Mouse (Mus musculus): ENCODE measurements around the gene Gm27027.

GRCm38 (mm10) chr2:93944855-93945254 is 51.3 kb downstream of the Gm27027 start:
- TF ChIP-seq CTCF (IDR thresholded peaks at IDR 0.05; ENCODE audit: low read depth) (no peak), EP300 (optimal IDR thresholded peaks at IDR 0.05) (no peak)

All from stomach, postnatal 0 days (tissue).